Mouse (Mus musculus): ENCODE measurements around the gene Cbl. TPM values are rescaled to one million over a fixed set of nuclear protein-coding genes. Genes with fewer than 3 reads are reported as not detected.

Gene Cbl
- polyA plus RNA-seq, 1 experiment from 2014 or later = 18.3 TPM

DNA sequence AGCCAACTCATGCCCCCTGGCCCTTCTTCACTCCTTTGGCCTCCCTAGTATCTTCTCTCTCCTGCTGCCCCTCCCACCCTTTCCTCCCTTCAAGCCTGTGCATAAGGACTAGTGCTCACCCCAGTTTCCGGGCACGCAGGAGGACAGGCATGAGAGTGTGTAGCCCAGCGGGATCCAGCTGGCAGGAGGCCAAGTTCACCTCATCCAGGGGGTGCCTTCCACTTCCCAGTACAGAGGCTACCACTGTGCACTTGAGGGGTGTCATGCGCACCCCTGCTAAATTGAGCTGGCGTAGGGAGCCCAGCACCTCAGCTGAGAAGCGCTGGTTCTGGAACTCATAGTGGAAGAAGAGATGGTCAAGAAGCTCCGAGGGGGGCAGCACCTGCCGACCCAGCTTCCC is 22.4 kb upstream of the Cbl start:
- no peak overlapping the region for H3K4me2 ChIP-seq
- no peak overlapping the region for H3K4me3 ChIP-seq
- no peak overlapping the region for H3K27ac ChIP-seq (ENCODE audit: poor library complexity, severe bottlenecking)
- peaks cover 8% of the 10 kb centered on the region; the same call in 1 of the 2 replicates for H3K27me3 ChIP-seq (replicated peaks)
- H3K9me3 ChIP-seq (replicated peaks) = no peaks in the 10 kb centered on the region
- peaks cover 20% of the 10 kb centered on the region for H3K4me1 ChIP-seq (replicated peaks)
- no peak overlapping the region for H3K9ac ChIP-seq
- 78% methylated on average over 8 of the region's 8 CpGs for WGBS
- peak; percentile 27; the same call in 1 of the 2 replicates for ATAC-seq (ENCODE audit: insufficient number of reproducible peaks, low FRiP score)
- H3K36me3 ChIP-seq = peaks cover 4% of the 10 kb centered on the region; the same call in 1 of the 2 replicates

DNA sequence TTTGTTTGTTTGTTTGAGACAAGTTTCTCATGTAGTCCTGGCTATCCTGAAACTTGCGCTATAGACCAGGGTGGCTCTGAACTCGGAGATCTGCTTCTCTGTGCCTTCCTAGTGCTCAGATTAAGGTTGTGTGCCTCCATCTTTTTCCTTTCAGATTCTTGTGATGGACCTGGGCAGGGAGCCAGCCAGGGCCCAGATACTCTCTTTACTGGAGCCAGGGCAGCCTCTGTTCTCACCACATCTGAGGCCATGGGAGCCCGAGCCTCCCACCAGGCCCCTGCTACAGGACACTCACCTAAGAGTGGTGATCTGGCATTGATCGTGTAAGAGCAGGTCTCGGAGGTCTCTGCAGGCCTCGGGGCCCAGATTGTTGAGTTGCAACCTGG is 21.3 kb upstream of the Cbl start:
- 47% methylated on average over 6 of the region's 6 CpGs for WGBS
- Histone ChIP-seq H3K9me3 (replicated peaks) (no peaks in the 10 kb centered on the region), H3K4me1 (replicated peaks) (peaks cover 27% of the 10 kb centered on the region), H3K27me3 (replicated peaks) (peaks cover 13% of the 10 kb centered on the region; the same call in 1 of the 2 replicates), H3K4me3 (no peak overlapping the region), H3K9ac (no peak overlapping the region), H3K27ac (ENCODE audit: poor library complexity, severe bottlenecking) (no peak overlapping the region), H3K36me3 (peaks cover 4% of the 10 kb centered on the region; the same call in 1 of the 2 replicates), H3K4me2 (no peak overlapping the region)
- no peak for ATAC-seq (ENCODE audit: insufficient number of reproducible peaks, low FRiP score)

DNA sequence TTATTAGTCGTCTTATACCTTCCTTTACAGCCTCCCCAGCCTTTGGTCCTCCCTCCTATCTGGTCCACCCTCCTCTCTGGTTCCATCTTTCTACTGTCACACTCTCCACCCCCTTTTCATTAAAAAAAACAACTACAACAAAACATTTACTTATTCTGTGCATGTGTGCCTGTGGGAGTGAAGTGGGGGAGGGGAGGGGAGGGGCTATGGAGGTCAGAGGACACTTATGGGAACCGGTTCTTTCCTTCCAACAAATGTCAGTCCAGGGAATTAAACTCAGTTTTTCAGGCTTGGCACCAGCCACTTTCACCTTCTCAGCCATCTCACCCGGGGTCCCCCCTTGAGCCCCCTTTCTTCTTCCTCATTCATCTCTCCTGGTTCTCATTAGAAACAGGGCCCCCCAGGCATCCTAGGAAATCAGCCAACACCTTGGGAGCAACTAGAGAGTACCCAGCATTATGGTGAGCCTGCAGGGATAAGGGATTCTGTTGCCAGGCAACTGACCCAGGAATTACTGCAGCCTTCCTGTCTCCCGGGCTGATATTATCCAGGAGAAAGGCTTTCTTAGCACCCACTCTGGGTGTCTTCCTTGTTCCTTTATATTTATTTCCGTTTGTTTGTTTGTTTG is 20.8 kb upstream of the Cbl start:
- no peak overlapping the region for H3K4me3 ChIP-seq
- no peak overlapping the region for H3K9ac ChIP-seq
- H3K27ac ChIP-seq (ENCODE audit: poor library complexity, severe bottlenecking) = no peak overlapping the region
- H3K27me3 ChIP-seq (replicated peaks) = peaks cover 14% of the 10 kb centered on the region
- no peaks in the 10 kb centered on the region for H3K9me3 ChIP-seq (replicated peaks)
- no peak for ATAC-seq (ENCODE audit: insufficient number of reproducible peaks, low FRiP score)
- peaks cover 31% of the 10 kb centered on the region for H3K4me1 ChIP-seq (replicated peaks)
- peaks cover 4% of the 10 kb centered on the region; the same call in 1 of the 2 replicates for H3K36me3 ChIP-seq
- 26% methylated on average over 5 of the region's 5 CpGs for WGBS
- H3K4me2 ChIP-seq = no peak overlapping the region

DNA sequence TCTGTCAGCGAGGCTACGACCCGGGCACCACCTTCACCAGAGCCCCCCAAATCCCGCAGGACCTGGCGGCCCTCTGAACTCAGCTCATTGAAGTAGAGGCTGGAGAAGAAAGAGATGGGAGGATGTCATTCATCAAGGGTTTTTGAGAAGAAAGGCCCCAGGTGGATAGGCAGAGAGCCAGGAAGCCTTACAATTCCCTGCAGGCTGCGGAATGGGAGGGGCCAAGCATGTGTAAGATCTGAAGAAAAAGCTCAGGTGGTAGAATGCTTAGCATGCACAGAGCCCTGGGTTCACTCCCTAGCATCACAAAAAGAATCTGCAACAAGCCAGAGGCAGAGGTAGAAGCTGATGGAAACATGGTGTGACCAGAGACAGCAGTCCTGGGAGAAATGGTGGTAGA is 19.6 kb upstream of the Cbl start:
- 80% methylated on average over 6 of the region's 6 CpGs for WGBS
- H3K27ac ChIP-seq (ENCODE audit: poor library complexity, severe bottlenecking) = no peak overlapping the region
- no peak overlapping the region for H3K9ac ChIP-seq

DNA sequence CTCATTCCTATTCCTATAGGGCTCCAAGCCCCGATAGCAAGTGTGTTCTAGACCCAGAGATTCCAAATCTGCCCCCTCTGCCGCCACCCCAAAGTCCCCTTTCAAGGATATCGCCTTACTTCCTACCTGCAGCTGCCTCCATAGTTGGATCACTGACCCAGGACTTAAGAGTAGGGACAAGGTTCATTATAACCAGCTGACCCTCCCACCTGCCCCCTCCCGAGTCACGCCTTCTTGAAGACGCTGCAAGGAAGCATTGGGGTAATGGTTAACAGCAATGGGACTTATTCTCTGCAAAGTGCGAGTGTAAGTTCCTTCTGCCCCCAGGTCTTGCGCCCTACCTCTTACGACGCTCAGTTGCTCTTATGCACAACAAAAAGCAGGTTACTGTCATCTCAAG is 17.5 kb upstream of the Cbl start, which contains the start of gene Pdzd3:
Pdzd3 (minus strand) TSS at position 158 of the 400 bp plus-strand sequence.
- no peak within 1 kb of the TSS for H3K9ac ChIP-seq

More for the DNA sequence above, 19.6 kb upstream of the Cbl start:
- no peak for ATAC-seq (ENCODE audit: insufficient number of reproducible peaks, low FRiP score)
- Histone ChIP-seq H3K4me3 (no peak overlapping the region), H3K27me3 (replicated peaks) (peaks cover 22% of the 10 kb centered on the region), H3K36me3 (peaks cover 4% of the 10 kb centered on the region; the same call in 1 of the 2 replicates), H3K9me3 (replicated peaks) (no peaks in the 10 kb centered on the region), H3K4me1 (replicated peaks) (peaks cover 34% of the 10 kb centered on the region), H3K4me2 (no peak overlapping the region)

DNA sequence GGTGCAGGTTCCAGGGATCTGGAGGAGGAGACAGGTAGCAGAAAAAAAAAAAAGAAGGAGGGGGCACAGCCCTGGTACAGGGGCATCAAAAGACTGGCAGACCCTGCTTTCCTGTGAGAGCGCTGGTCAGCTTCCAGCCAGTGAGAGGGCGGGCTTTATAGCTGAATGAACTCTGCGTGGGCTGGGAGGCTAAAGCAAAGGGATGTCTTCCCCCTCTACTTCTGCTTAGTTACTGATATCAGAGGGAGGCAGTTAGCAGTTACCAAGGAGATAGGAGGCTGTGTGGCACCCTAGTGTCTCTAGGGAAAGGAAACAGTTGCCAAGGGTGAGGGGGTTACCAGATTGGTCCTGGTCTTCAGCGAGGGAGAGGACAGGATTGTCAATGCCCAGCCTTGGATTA is 16.6 kb upstream of the Cbl start:
- Histone ChIP-seq H3K36me3 (no peaks in the 10 kb centered on the region), H3K27ac (ENCODE audit: poor library complexity, severe bottlenecking) (no peak overlapping the region), H3K4me2 (no peak overlapping the region), H3K9ac (no peak overlapping the region), H3K4me3 (no peak overlapping the region), H3K27me3 (replicated peaks) (peaks cover 24% of the 10 kb centered on the region), H3K4me1 (replicated peaks) (peaks cover 27% of the 10 kb centered on the region), H3K9me3 (replicated peaks) (no peaks in the 10 kb centered on the region)
- 41% methylated on average over 4 of the region's 4 CpGs for WGBS
- ATAC-seq (ENCODE audit: insufficient number of reproducible peaks, low FRiP score) = no peak

More for the DNA sequence above, 17.5 kb upstream of the Cbl start, which contains the start of gene Pdzd3:
- Histone ChIP-seq H3K36me3 (peaks cover under 1% of the 10 kb centered on the region; the same call in 1 of the 2 replicates), H3K9me3 (replicated peaks) (no peaks in the 10 kb centered on the region), H3K4me3 (no peak within 1 kb of the TSS), H3K27me3 (replicated peaks) (peaks cover 24% of the 10 kb centered on the region), H3K4me2 (no peak within 1 kb of the TSS), H3K27ac (ENCODE audit: poor library complexity, severe bottlenecking) (no peak within 1 kb of the TSS), H3K4me1 (replicated peaks) (peaks cover 33% of the 10 kb centered on the region)
- 71% methylated on average over 10 of the region's 10 CpGs for WGBS
- ATAC-seq (ENCODE audit: insufficient number of reproducible peaks, low FRiP score) = no peak

DNA sequence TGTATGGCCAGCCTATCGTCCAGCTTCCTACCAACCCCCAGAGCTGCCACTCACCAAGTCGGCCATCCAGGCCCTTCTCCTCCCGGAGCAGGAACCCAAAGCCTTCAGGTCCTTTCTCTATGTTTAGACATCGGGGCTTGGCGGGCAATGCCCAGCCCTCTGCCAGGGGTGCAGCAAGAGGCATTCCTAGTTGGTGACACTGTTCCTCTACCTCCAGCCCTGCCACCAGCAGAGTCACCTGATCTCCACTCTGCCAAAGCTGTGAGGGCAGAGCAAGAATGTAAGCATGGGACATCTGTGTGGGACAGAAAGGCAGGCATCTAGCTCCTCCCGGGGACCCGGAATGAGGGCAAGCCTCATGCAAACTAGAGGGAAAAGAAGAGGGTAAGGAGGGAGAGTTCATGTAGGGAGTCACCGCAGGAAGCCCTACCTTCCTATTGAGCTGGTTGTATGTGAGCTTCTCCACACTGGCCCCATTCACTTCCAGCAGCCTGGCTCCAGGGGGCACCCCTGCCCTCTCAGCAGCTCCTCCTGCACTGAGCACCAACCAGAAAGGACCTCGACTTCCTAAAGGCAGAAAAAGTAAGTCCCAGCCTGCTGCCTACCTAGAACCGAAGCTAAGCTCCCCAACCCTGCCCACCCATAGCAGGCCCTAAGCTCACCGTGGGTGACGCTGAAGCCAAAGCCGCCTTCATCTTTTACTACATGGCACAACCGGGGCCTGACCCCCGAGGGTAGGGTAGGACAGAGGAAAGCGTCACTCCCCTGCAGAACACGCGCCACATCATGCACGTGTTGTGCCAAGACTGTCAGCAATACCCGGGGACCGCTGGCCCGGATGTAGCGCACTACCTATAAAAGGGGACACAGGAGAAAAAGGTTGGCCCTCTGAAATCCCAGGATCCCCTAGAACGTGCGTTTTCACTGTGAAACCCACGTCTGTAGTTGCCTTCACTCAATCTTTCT is 15.6 kb upstream of the Cbl start:
- Histone ChIP-seq H3K4me2 (peak overlapping the region; percentile 57), H3K27ac (ENCODE audit: poor library complexity, severe bottlenecking) (no peak overlapping the region), H3K9ac (0 out of 2 replicates have a peak overlapping the region, but pooled peaks have one; percentile 40), H3K4me3 (peak overlapping the region; percentile 5; the same call in 1 of the 2 replicates), H3K27me3 (replicated peaks) (peaks cover 24% of the 10 kb centered on the region), H3K4me1 (replicated peaks) (peaks cover 17% of the 10 kb centered on the region), H3K9me3 (replicated peaks) (no peaks in the 10 kb centered on the region), H3K36me3 (no peaks in the 10 kb centered on the region)
- peak; percentile 72 for ATAC-seq (ENCODE audit: insufficient number of reproducible peaks, low FRiP score)
- WGBS = 37% methylated on average over 26 of the region's 26 CpGs

DNA sequence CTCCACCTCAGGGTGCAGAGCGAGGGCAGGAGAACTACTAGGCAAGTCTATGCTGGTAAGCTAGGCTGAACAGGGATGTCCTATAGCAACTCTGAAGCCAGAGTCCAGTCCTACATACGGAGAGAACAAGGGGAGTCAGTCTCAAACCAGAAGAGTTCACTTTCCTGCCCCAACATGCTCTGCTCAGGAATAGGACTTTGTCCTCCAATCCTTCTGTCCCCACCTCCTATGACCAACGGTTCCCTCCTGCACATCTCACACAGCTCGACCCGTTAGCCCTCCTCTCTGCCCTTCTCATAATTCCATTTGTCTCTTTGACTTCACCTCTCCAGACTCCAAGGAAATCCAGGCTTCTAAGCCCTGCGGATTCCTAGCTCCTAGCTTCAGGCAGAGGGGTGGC is 14.1 kb upstream of the Cbl start:
- peaks cover 14% of the 10 kb centered on the region; the same call in 1 of the 2 replicates for H3K4me1 ChIP-seq (replicated peaks)
- H3K9me3 ChIP-seq (replicated peaks) = no peaks in the 10 kb centered on the region
- 69% methylated on average over 6 of the region's 6 CpGs for WGBS
- ATAC-seq (ENCODE audit: insufficient number of reproducible peaks, low FRiP score) = no peak
- no peak overlapping the region for H3K27ac ChIP-seq (ENCODE audit: poor library complexity, severe bottlenecking)
- H3K36me3 ChIP-seq = no peaks in the 10 kb centered on the region
- H3K27me3 ChIP-seq (replicated peaks) = peaks cover 21% of the 10 kb centered on the region
- H3K4me3 ChIP-seq = no peak overlapping the region
- H3K4me2 ChIP-seq = no peak overlapping the region
- no peak overlapping the region for H3K9ac ChIP-seq

DNA sequence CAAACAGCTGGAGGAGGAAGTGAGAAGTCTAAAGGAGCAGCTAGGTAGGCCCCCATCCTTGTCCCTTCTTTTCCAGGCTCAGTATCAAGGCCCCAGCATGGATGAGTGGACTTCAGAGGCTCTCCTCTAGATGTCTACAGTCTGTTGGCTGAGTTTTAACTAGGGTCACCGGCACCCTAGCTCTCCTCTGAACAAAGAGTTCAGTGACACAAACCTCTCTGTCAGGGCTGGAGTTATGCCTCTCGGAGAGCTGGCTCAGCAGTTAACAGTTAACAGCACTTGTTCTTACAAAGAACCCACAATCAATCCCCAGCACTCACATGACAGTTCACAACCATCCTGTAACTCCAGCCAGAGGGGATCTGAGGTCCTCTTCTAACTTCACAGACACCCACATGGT is 9.8 kb upstream of the Cbl start:
- H3K4me2 ChIP-seq = no peak overlapping the region
- H3K4me3 ChIP-seq = no peak overlapping the region
- H3K9ac ChIP-seq = no peak overlapping the region
- 46% methylated on average over 2 of the region's 2 CpGs for WGBS
- H3K27me3 ChIP-seq (replicated peaks) = peaks cover 10% of the 10 kb centered on the region; the same call in 1 of the 2 replicates
- H3K36me3 ChIP-seq = no peaks in the 10 kb centered on the region
- H3K4me1 ChIP-seq (replicated peaks) = no peaks in the 10 kb centered on the region
- no peak for ATAC-seq (ENCODE audit: insufficient number of reproducible peaks, low FRiP score)
- no peak overlapping the region for H3K27ac ChIP-seq (ENCODE audit: poor library complexity, severe bottlenecking)
- no peaks in the 10 kb centered on the region; the same call in 1 of the 2 replicates for H3K9me3 ChIP-seq (replicated peaks)

DNA sequence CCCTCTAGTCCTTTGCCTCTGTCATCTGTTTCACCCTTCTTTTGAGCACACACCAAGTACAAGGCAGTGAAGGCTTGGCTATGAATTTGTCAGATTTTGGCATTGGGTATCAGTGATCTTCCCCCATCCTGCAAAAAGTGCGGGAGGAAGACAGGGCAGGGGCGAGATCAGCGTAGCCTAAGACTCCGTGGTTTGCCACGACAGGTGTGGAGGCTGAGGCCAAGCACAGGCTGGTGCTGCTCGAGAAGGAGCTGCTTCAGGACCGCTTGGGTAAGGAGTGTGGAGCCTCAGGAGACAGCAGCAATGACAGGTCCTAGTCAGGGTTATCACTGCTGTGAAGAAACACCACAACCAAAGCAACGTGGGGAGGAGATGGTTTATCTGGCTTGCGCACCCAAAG is 7.6 kb upstream of the Cbl start:
- Histone ChIP-seq H3K4me1 (replicated peaks) (no peaks in the 10 kb centered on the region), H3K9me3 (replicated peaks) (no peaks in the 10 kb centered on the region; the same call in 1 of the 2 replicates), H3K9ac (no peak overlapping the region), H3K4me3 (no peak overlapping the region), H3K4me2 (no peak overlapping the region), H3K27ac (ENCODE audit: poor library complexity, severe bottlenecking) (no peak overlapping the region), H3K27me3 (replicated peaks) (0 out of 2 replicates have a peak, but pooled peaks cover 6% of the 10 kb centered on the region), H3K36me3 (no peaks in the 10 kb centered on the region)
- 55% methylated on average over 9 of the region's 9 CpGs for WGBS
- ATAC-seq (ENCODE audit: insufficient number of reproducible peaks, low FRiP score) = no peak

DNA sequence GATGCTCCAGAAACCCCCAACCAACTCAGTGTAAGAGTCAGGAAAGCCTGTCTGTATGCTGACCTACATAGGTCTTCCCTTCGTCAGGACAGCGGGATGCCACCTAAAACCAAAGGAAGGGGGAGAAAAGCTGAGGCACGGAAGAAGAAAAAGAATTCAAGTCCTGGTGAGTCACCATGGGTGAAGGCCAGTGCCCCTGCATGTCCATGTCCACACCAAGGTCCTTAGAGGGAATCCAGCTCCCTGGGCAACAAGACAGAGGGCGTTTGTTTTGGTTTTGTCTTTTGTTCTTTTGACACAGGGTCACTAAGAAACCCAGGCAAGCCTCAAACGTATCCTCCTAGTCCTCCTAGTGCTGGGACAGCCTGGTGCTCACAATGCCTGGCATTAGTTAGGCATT is 7.1 kb upstream of the Cbl start:
- H3K9me3 ChIP-seq (replicated peaks) = no peaks in the 10 kb centered on the region; the same call in 1 of the 2 replicates
- H3K4me3 ChIP-seq = no peak overlapping the region
- WGBS = 67% methylated on average over 5 of the region's 5 CpGs
- H3K4me1 ChIP-seq (replicated peaks) = no peaks in the 10 kb centered on the region
- H3K27me3 ChIP-seq (replicated peaks) = 0 out of 2 replicates have a peak, but pooled peaks cover 6% of the 10 kb centered on the region
- H3K27ac ChIP-seq (ENCODE audit: poor library complexity, severe bottlenecking) = no peak overlapping the region
- ATAC-seq (ENCODE audit: insufficient number of reproducible peaks, low FRiP score) = no peak
- H3K36me3 ChIP-seq = no peaks in the 10 kb centered on the region
- no peak overlapping the region for H3K4me2 ChIP-seq
- H3K9ac ChIP-seq = no peak overlapping the region
